Mouse (Mus musculus) fibroblast of lung, adult 2 months (primary cell): Measurements from ENCODE around the gene Topaz1.

Source experiments
- DNase-seq: peaks from one replicate; pipeline ENCODE4 v3.0.0-alpha.2; 2011; ENCODE audit warnings: low read depth

The Topaz1 gene

GRCm38 (mm10) chr9:122747060-122747459 is at the start of gene Topaz1:
Gene Topaz1, plus strand, starts transcription at chr9:122747346.
- no peak for DNase-seq

- DNase-seq = no peak
Observed at GRCm38 (mm10) chr9:122701817-122702216, 45.3 kb upstream of the Topaz1 start.

GRCm38 (mm10) chr9:122713836-122714235 is 33.3 kb upstream of the Topaz1 start:
- peak; percentile 82 for DNase-seq

GRCm38 (mm10) chr9:122715046-122715445 is 32.1 kb upstream of the Topaz1 start:
- no peak for DNase-seq

GRCm38 (mm10) chr9:122716131-122716921 is 30.8 kb upstream of the Topaz1 start:
- no peak for DNase-seq

- DNase-seq = no peak
Observed at GRCm38 (mm10) chr9:122722296-122722695, 24.9 kb upstream of the Topaz1 start.

GRCm38 (mm10) chr9:122725046-122725765 is 21.9 kb upstream of the Topaz1 start:
- DNase-seq = no peak

- no peak for DNase-seq
Observed at GRCm38 (mm10) chr9:122729500-122729899, 17.6 kb upstream of the Topaz1 start.

- no peak for DNase-seq
Observed at GRCm38 (mm10) chr9:122732126-122732810, 14.9 kb upstream of the Topaz1 start.

- no peak for DNase-seq
Observed at GRCm38 (mm10) chr9:122733222-122733621, 13.9 kb upstream of the Topaz1 start.

GRCm38 (mm10) chr9:122734934-122735333 is 12.2 kb upstream of the Topaz1 start:
- DNase-seq = no peak

- no peak for DNase-seq
Observed at GRCm38 (mm10) chr9:122736001-122736400, 11.1 kb upstream of the Topaz1 start.

- DNase-seq = peak; percentile 36
Observed at GRCm38 (mm10) chr9:122736742-122737141, 10.4 kb upstream of the Topaz1 start.

- DNase-seq = no peak
Observed at GRCm38 (mm10) chr9:122745879-122746278, 1.3 kb upstream of the Topaz1 start.

- DNase-seq = no peak
Observed at GRCm38 (mm10) chr9:122757614-122758013, 10.5 kb downstream of the Topaz1 start.

GRCm38 (mm10) chr9:122760111-122760510 is 13.0 kb downstream of the Topaz1 start:
- no peak for DNase-seq

- no peak for DNase-seq
Observed at GRCm38 (mm10) chr9:122785231-122785630, 38.1 kb downstream of the Topaz1 start.

GRCm38 (mm10) chr9:122786534-122786933 is 39.4 kb downstream of the Topaz1 start:
- DNase-seq = no peak

GRCm38 (mm10) chr9:122805053-122805844 is 58.1 kb downstream of the Topaz1 start, which contains the start of gene Tcaim:
Gene Tcaim, plus strand, starts transcription at chr9:122805539.
- peak; percentile 81 for DNase-seq

- no peak for DNase-seq
Observed at GRCm38 (mm10) chr9:122805845-122806341, 58.7 kb downstream of the Topaz1 start.

GRCm38 (mm10) chr9:122807186-122807585 is 60.0 kb downstream of the Topaz1 start:
- no peak for DNase-seq

GRCm38 (mm10) chr9:122810212-122810611 is 63.1 kb downstream of the Topaz1 start:
- DNase-seq = no peak
